27 mouse cellular contexts compared by ENCODE assay signal in the genomic region with DNA sequence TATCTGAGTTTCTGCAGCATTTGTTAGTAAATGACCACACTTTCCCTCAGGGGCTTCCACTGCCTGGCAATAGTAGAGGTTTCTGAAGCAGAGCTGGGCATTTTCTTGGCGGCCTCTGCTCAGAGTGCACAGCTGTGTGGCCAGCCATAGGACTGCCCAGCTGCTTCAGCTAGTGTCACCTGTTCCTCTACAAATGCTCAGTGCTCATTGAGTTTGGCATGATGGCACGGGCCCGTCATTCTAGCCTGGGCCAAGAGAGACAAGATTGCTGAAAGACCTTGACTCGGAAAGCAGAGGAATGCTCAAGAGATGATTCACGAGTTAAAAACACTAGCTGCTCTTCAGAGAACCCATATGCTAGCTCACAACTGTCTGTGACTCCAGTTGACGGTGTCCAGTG. TPM values are rescaled to one million over a fixed set of nuclear protein-coding genes. Genes with fewer than 3 reads are reported as not detected.
DNase-seq lines count a peak whose midpoint lies in the region; ATAC-seq lines count a peak whose summit lies in the region.
"Had no signal": no experiment of that assay in that cellular context is flagged by ENCODE, and none has a peak within 500 bp of the region (broad histone marks: within the 10 kb centered on the region; RNA-seq: fewer than 3 reads in every experiment).

No protein-coding gene starts in this region.

- peaks cover 9% of the 10 kb centered on the region for H3K4me1 ChIP-seq in forebrain, embryonic 12.5 days
- H3K4me1 ChIP-seq: heart, embryonic 10.5 days; intestine, embryonic 15.5 days; kidney, embryonic 15.5 days had no signal

- intact Hi-C loops in gastrocnemius, postnatal 14 days (cut with DNase I; ENCODE audit: low total_unique reads), result no loop called here

- no peak overlapping the region for H3K4me2 ChIP-seq in forebrain, embryonic 12.5 days
- H3K4me2 ChIP-seq: forebrain, embryonic 15.5 days; heart, embryonic 13.5 days; hindbrain, embryonic 12.5 days; hindbrain, embryonic 15.5 days; intestine, embryonic 15.5 days; kidney, embryonic 15.5 days had no signal

- no peak overlapping the region for H3K27ac ChIP-seq in forebrain, embryonic 12.5 days
- H3K27ac ChIP-seq: forebrain, embryonic 15.5 days; heart, adult 2 months; heart, embryonic 10.5 days; heart, embryonic 13.5 days; hindbrain, embryonic 12.5 days; hindbrain, embryonic 15.5 days; intestine, embryonic 15.5 days; kidney, embryonic 15.5 days had no signal

- peak; percentile 76 to 84 for DNase-seq in adrenal gland, adult (ENCODE audit: inconsistent age in 2 of 2, low spot score in 1 of 2)
- no peak for DNase-seq in adrenal gland, postnatal 4 days (ENCODE audit: low spot score in 2 of 2)
- peak; percentile 27 for DNase-seq in gastrocnemius, postnatal 14 days
- no peak for DNase-seq in gastrocnemius, postnatal 10 days
- peak; percentile 49 for DNase-seq in adrenal gland, postnatal 10 days
- DNase-seq in adrenal gland, postnatal 36 days, result peak; percentile 63 to 71
- no peak for DNase-seq in kidney, postnatal 14 days
- DNase-seq: cerebellum, adult 11-12 months; cerebellum, adult 8-10 months; cerebellum, postnatal 10 days; cerebellum, postnatal 36 days; heart, adult 2 months; heart, postnatal 14 days; heart, postnatal 4 days; kidney, adult 11 months; kidney, adult 8-10 months had no signal

- no peak for ATAC-seq in forebrain, embryonic 12.5 days (ENCODE audit: low FRiP score)
- ATAC-seq: forebrain, embryonic 15.5 days; intestine, embryonic 15.5 days; Patski had no signal

- H3K36me3 ChIP-seq in forebrain, embryonic 12.5 days (replicated peaks), result peaks cover 95% of the 10 kb centered on the region

- WGBS in forebrain, embryonic 12.5 days, result 93% methylated on average over 6 of the region's 6 CpGs

- H3K4me3 ChIP-seq in forebrain, embryonic 12.5 days (replicated peaks), result no peak overlapping the region
- H3K4me3 ChIP-seq: forebrain, embryonic 15.5 days; heart, adult 2 months; heart, embryonic 10.5 days; heart, embryonic 13.5 days; hindbrain, embryonic 12.5 days; hindbrain, embryonic 15.5 days; intestine, embryonic 15.5 days; kidney, embryonic 15.5 days had no signal

- H3K9me3 ChIP-seq in forebrain, embryonic 12.5 days, result no peaks in the 10 kb centered on the region
- H3K9me3 ChIP-seq: forebrain, embryonic 15.5 days; G1E; heart, embryonic 10.5 days; heart, embryonic 13.5 days; hindbrain, embryonic 12.5 days; hindbrain, embryonic 15.5 days; intestine, embryonic 15.5 days; kidney, embryonic 15.5 days had no signal

- H3K27me3 ChIP-seq in forebrain, embryonic 12.5 days, result no peaks in the 10 kb centered on the region
- H3K27me3 ChIP-seq: CH12.LX; forebrain, embryonic 15.5 days; heart, embryonic 13.5 days; hindbrain, embryonic 12.5 days; hindbrain, embryonic 15.5 days; intestine, embryonic 15.5 days; kidney, embryonic 15.5 days; Patski had no signal

- H3K9ac ChIP-seq in forebrain, embryonic 12.5 days, result no peak overlapping the region
- H3K9ac ChIP-seq: forebrain, embryonic 15.5 days; heart, embryonic 13.5 days; hindbrain, embryonic 12.5 days; hindbrain, embryonic 15.5 days; intestine, embryonic 15.5 days; kidney, embryonic 15.5 days had no signal

RNA-seq across cellular contexts. Expression of a gene that starts 12.4 kb away (rescaled TPM):
- 10 to 100 TPM; 10.1 to 15.1 TPM for total RNA-seq in adrenal gland, postnatal 4 days (2021)
- 1 to 10 TPM; 6.5 to 9.9 TPM for total RNA-seq in gastrocnemius, postnatal 14 days (2021)
- 10 to 100 TPM; 11.9 to 12.9 TPM for total RNA-seq in gastrocnemius, postnatal 10 days (2021)
- total RNA-seq in adrenal gland, postnatal 10 days (2021), result 10 to 100 TPM; 11.2 to 13.2 TPM
- total RNA-seq in adrenal gland, postnatal 36 days (2021), result 10 to 100 TPM; 10.7 to 13.6 TPM
- 35.8 and 38.0 TPM in 2 replicates for polyA plus RNA-seq in forebrain, embryonic 12.5 days (2016; fragmentation: Nextera tagmentation; extraction: Ambion mirVana)

RNA-seq across cellular contexts. Expression of a gene that starts 12.6 kb away (rescaled TPM):
- 10 to 100 TPM; 54.9 to 62.1 TPM for total RNA-seq in adrenal gland, postnatal 4 days (2021)
- total RNA-seq in gastrocnemius, postnatal 14 days (2021), result 10 to 100 TPM; 42.3 to 44.1 TPM
- 10 to 100 TPM; 43.8 to 49.7 TPM for total RNA-seq in gastrocnemius, postnatal 10 days (2021)
- 10 to 100 TPM; 28.9 to 48.5 TPM for total RNA-seq in adrenal gland, postnatal 10 days (2021)
- total RNA-seq in adrenal gland, postnatal 36 days (2021), result 10 to 100 TPM; 24.0 to 34.1 TPM
- 82.9 and 92.5 TPM in 2 replicates for polyA plus RNA-seq in forebrain, embryonic 12.5 days (2016; fragmentation: Nextera tagmentation; extraction: Ambion mirVana)

RNA-seq across cellular contexts. Expression of a gene that starts 34.5 kb away (rescaled TPM):
- 10 to 100 TPM; 27.8 to 39.2 TPM for total RNA-seq in adrenal gland, postnatal 4 days (2021)
- 10 to 100 TPM; 25.5 to 29.2 TPM for total RNA-seq in gastrocnemius, postnatal 14 days (2021)
- total RNA-seq in gastrocnemius, postnatal 10 days (2021), result 10 to 100 TPM; 20.6 to 28.3 TPM
- total RNA-seq in adrenal gland, postnatal 10 days (2021), result 100 to 1,000 TPM; 124 to 184 TPM
- total RNA-seq in adrenal gland, postnatal 36 days (2021), result 10 to 100 TPM; 28.5 to 44.0 TPM
- polyA plus RNA-seq in forebrain, embryonic 12.5 days (2016; fragmentation: Nextera tagmentation; extraction: Ambion mirVana), result 3.4 and 3.6 TPM in 2 replicates

RNA-seq across cellular contexts. Expression of a gene that starts 36.0 kb away (rescaled TPM):
- 10 to 100 TPM; 44.8 to 50.6 TPM for total RNA-seq in adrenal gland, postnatal 4 days (2021)
- total RNA-seq in gastrocnemius, postnatal 14 days (2021), result 1 to 10 TPM; 8.5 to 8.7 TPM
- total RNA-seq in gastrocnemius, postnatal 10 days (2021), result 10 to 100 TPM; 12.3 to 19.8 TPM
- total RNA-seq in adrenal gland, postnatal 10 days (2021), result 10 to 100 TPM; 23.8 to 33.3 TPM
- 10 to 100 TPM; 16.7 to 20.9 TPM for total RNA-seq in adrenal gland, postnatal 36 days (2021)
- 90.7 and 94.5 TPM in 2 replicates for polyA plus RNA-seq in forebrain, embryonic 12.5 days (2016; fragmentation: Nextera tagmentation; extraction: Ambion mirVana)

RNA-seq across cellular contexts. Expression of a gene that starts 55.7 kb away (rescaled TPM):
- total RNA-seq in adrenal gland, postnatal 4 days (2021), result 10 to 100 TPM; 83.3 to 86.8 TPM
- total RNA-seq in gastrocnemius, postnatal 14 days (2021), result 10 to 100 TPM; 25.3 to 27.5 TPM
- 10 to 100 TPM; 28.6 to 29.5 TPM for total RNA-seq in gastrocnemius, postnatal 10 days (2021)
- total RNA-seq in adrenal gland, postnatal 10 days (2021), result 10 to 100 TPM; 63.4 to 67.7 TPM
- total RNA-seq in adrenal gland, postnatal 36 days (2021), result 10 to 100 TPM; 69.9 to 72.0 TPM
- polyA plus RNA-seq in forebrain, embryonic 12.5 days (2016; fragmentation: Nextera tagmentation; extraction: Ambion mirVana), result 54.0 and 54.2 TPM in 2 replicates

Comparison
In these comparisons a context has a peak if more than half of its experiments do, and no peak if none do; other contexts are left out.
1. DNase-seq: peak in adrenal gland, adult (2 of 2), gastrocnemius, postnatal 14 days (single experiment), adrenal gland, postnatal 10 days (single experiment) and adrenal gland, postnatal 36 days (2 of 2); none in adrenal gland, postnatal 4 days (0 of 2), gastrocnemius, postnatal 10 days (single experiment) and kidney, postnatal 14 days (single experiment).